Mouse (Mus musculus): Measurements from ENCODE around the gene Cpvl. TPM values are rescaled to one million over a fixed set of nuclear protein-coding genes. Genes with fewer than 3 reads are reported as not detected.
A peak's percentile ranks its signal among the peaks of the same experiment; 100 is the strongest.

Cpvl gene
- polyA plus RNA-seq, 1 experiment from 2014 or later: not detected

DNA sequence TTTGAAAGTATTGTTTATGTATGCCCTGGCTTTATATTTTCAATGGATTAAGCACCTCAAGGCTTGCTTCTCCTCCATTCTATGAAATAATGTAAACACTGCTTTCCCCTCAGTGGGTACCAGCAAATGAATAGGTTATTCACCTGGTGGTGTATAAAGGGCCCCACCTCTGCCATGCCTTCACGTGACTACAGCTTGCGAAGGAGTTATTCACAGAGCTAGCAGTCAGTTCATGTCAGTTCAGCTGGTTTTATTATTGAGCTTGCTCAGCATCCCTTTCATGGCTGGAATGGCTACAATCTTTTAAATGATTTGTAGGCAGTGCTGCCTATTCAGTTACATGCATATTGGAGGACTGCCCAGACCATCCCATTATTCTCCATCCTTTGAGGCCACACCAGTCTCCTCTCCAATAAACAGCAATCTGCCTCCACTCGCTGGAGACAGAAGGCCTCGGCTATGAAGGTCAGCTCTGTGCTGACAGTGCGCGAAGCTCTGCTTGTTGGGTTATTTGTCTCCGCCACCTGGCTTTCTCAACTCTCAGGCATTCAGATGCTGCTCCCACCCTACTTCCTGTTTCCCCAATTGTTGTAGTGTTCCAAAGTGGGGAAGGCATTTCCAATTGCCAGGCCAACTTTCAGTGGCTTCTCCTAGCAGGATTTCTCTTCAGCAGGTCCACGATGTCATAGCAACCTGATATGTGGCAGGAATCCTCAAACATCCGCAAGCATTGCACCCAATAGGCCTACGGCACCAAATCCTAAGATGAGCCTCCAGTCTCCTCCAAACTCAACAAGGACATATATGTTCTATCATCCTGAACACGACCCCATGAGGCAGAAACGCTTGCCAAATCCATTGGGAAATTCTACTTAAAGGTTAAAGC is 123.3 kb downstream of the Cpvl start:
- H3K9ac ChIP-seq (ENCODE audit: low read depth, low read length): no peak overlapping the region
- H3K4me2 ChIP-seq (ENCODE audit: low read length): no peak overlapping the region
- WGBS: 65% methylated on average over 12 of the region's 12 CpGs
- no peak overlapping the region for H3K4me3 ChIP-seq (ENCODE audit: low read depth, low read length)
- H3K27me3 ChIP-seq (ENCODE audit: control insufficient read depth, insufficient read depth, low read depth, low read length): no peaks in the 10 kb centered on the region
- no peaks in the 10 kb centered on the region for H3K36me3 ChIP-seq (ENCODE audit: control insufficient read depth, insufficient read depth, low read length)
- peak overlapping the region; percentile 54 for H3K27ac ChIP-seq (ENCODE audit: low read length)
- 0 out of 2 replicates have a peak, but pooled peaks cover 2% of the 10 kb centered on the region for H3K4me1 ChIP-seq (ENCODE audit: control insufficient read depth, insufficient read depth, low read length)
- ATAC-seq: 0 out of 2 replicates have a peak, but pooled peaks have one; percentile 42
- H3K9me3 ChIP-seq (replicated peaks; ENCODE audit: control insufficient read depth, low read length, poor library complexity, severe bottlenecking): no peaks in the 10 kb centered on the region

DNA sequence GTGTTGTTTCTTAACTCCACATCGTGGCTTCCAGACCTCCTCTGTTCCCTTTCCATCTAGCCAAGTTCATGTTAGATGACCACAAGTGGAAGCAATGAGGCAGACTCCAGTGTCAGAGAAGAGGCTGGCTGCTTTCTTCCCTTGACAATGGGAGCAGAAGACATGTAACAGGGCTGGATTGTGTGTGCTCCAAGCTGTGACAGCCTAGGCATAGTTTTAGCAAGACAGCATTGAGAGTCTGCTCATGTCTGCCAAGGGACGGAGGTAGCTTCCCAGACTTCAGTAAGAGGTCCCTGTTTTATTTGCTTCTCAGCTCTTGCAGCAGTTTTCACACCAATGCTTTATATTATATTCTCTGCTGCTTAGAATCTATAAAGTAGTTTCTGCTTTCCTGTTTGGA is 124.2 kb downstream of the Cpvl start:
- no peak overlapping the region; the same call in 1 of the 2 replicates for H3K27ac ChIP-seq (ENCODE audit: low read length)

DNA sequence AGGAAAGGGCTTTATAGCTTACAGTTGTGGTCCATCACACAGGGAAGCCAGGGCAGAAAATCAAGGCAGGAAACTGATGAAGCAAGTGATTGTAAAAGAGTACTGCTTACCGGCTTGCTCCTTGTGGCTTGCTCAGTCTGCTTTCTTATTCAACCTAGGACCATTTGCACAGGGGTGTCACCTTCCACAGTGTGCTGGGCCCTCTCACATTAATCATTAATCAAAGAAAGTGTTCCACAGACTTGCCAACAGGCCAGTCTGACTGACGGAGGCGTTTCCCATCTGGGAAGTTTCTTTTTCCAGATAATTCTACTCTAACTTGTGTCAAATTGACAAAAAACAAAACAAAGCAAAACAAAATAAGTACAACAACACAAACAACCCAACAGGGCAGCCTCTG is 124.9 kb downstream of the Cpvl start:
- Histone ChIP-seq H3K9me3 (replicated peaks; ENCODE audit: control insufficient read depth, low read length, poor library complexity, severe bottlenecking) (no peaks in the 10 kb centered on the region), H3K4me2 (ENCODE audit: low read length) (no peak overlapping the region), H3K4me1 (ENCODE audit: control insufficient read depth, insufficient read depth, low read length) (0 out of 2 replicates have a peak, but pooled peaks cover 2% of the 10 kb centered on the region), H3K27ac (ENCODE audit: low read length) (no peak overlapping the region), H3K9ac (ENCODE audit: low read depth, low read length) (no peak overlapping the region), H3K27me3 (ENCODE audit: control insufficient read depth, insufficient read depth, low read depth, low read length) (no peaks in the 10 kb centered on the region), H3K36me3 (ENCODE audit: control insufficient read depth, insufficient read depth, low read length) (no peaks in the 10 kb centered on the region), H3K4me3 (ENCODE audit: low read depth, low read length) (no peak overlapping the region)
- no peak for ATAC-seq
- 93% methylated on average over 3 of the region's 3 CpGs for WGBS

More for the DNA sequence above, 124.2 kb downstream of the Cpvl start:
- Histone ChIP-seq H3K4me3 (ENCODE audit: low read depth, low read length) (no peak overlapping the region), H3K9ac (ENCODE audit: low read depth, low read length) (no peak overlapping the region), H3K4me2 (ENCODE audit: low read length) (no peak overlapping the region), H3K4me1 (ENCODE audit: control insufficient read depth, insufficient read depth, low read length) (0 out of 2 replicates have a peak, but pooled peaks cover 2% of the 10 kb centered on the region), H3K36me3 (ENCODE audit: control insufficient read depth, insufficient read depth, low read length) (no peaks in the 10 kb centered on the region), H3K27me3 (ENCODE audit: control insufficient read depth, insufficient read depth, low read depth, low read length) (no peaks in the 10 kb centered on the region), H3K9me3 (replicated peaks; ENCODE audit: control insufficient read depth, low read length, poor library complexity, severe bottlenecking) (no peaks in the 10 kb centered on the region)
- no peak for ATAC-seq
- WGBS: 84% methylated on average over 2 of the region's 2 CpGs

DNA sequence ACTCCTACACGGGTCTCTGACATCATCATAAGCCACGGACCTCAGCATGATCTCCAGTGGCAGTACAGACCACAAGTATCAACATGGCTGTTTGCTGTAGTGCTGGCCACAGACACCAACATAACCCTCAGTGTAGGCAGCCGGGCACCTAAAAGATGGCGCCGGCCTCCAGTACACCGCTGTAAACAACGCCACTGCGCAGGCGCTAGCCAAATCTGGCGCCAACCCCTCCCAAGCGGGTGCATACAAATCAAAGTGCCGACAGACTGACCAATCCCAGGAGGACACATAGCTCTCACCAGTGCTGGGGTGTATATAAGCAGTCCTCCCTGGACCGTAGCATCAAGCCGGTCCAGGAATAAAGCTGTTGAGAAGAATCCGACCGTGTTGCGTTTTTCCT is 133.8 kb downstream of the Cpvl start:
- 97% methylated on average over 17 of the region's 17 CpGs for WGBS
- Histone ChIP-seq H3K4me1 (ENCODE audit: control insufficient read depth, insufficient read depth, low read length) (no peaks in the 10 kb centered on the region), H3K9ac (ENCODE audit: low read depth, low read length) (no peak overlapping the region), H3K4me3 (ENCODE audit: low read depth, low read length) (no peak overlapping the region), H3K27me3 (ENCODE audit: control insufficient read depth, insufficient read depth, low read depth, low read length) (no peaks in the 10 kb centered on the region), H3K9me3 (replicated peaks; ENCODE audit: control insufficient read depth, low read length, poor library complexity, severe bottlenecking) (no peaks in the 10 kb centered on the region), H3K36me3 (ENCODE audit: control insufficient read depth, insufficient read depth, low read length) (no peaks in the 10 kb centered on the region), H3K27ac (ENCODE audit: low read length) (no peak overlapping the region), H3K4me2 (ENCODE audit: low read length) (no peak overlapping the region)
- ATAC-seq: no peak

DNA sequence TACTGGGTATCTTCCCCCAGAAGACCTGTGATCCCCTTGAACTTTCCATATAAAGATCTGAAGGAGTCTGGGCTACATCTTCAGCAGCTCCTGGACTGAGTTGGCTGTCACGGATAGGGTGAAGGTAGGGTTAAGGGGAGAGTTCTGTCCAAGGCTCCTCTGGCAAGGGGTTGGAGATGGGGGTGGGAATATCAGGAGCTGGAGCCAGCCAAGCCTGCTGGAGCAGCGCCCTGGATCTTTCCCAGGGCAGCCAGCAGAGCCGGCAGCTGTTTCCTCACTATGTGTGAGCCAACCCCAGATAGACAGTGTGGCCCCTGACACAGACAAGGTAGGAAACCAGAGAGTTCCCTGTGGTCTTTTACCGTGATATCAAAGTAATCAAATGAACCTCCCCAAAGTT is 153.3 kb downstream of the Cpvl start:
- no peaks in the 10 kb centered on the region for H3K9me3 ChIP-seq (replicated peaks; ENCODE audit: control insufficient read depth, low read length, poor library complexity, severe bottlenecking)
- H3K4me1 ChIP-seq (ENCODE audit: control insufficient read depth, insufficient read depth, low read length): peaks cover 9% of the 10 kb centered on the region; the same call in 1 of the 2 replicates
- H3K4me3 ChIP-seq (ENCODE audit: low read depth, low read length): no peak overlapping the region
- H3K27ac ChIP-seq (ENCODE audit: low read length): no peak overlapping the region
- peaks cover 15% of the 10 kb centered on the region for H3K27me3 ChIP-seq (ENCODE audit: control insufficient read depth, insufficient read depth, low read depth, low read length)
- 64% methylated on average over 4 of the region's 4 CpGs for WGBS
- H3K36me3 ChIP-seq (ENCODE audit: control insufficient read depth, insufficient read depth, low read length): no peaks in the 10 kb centered on the region
- no peak for ATAC-seq
- no peak overlapping the region for H3K9ac ChIP-seq (ENCODE audit: low read depth, low read length)
- H3K4me2 ChIP-seq (ENCODE audit: low read length): no peak overlapping the region

Other genes starting within 250 kb of the Cpvl start
- 13.0 and 16.9 TPM in 2 replicates for gene Tril, start 157.8 kb downstream of the Cpvl start, polyA plus RNA-seq (2015; fragmentation: Nextera tagmentation; extraction: Ambion mirVana)
- 29.2 and 32.4 TPM in 2 replicates for gene Chn2, start 60.9 kb upstream of the Cpvl start, polyA plus RNA-seq (2015; fragmentation: Nextera tagmentation; extraction: Ambion mirVana)

Data from midbrain, embryonic 16.5 days (tissue).